Mouse (Mus musculus): ENCODE data around the gene Brd2.

The Brd2 gene

DNA sequence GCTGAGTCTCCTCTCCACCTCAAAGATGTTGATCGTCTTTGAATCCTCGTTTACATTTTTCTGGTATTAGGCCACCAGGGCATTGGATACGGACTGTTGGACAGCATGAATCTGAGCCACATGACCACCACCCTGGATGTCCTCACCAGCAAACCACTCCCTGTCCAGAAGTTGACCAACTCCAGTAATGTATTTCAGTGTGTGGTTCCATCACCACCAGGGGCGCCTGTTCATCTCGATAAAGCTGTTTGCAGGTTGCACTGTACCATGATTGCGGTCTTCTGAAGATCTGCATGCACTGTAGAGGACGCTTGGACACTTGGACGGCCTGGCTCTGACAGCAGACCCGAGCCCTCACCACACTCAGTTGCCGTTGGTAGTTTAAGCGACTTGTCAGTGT, 10.9 kb upstream of the Brd2 start:
- DNase-seq (ENCODE audit: low spot score in 2 of 2) = no peak

DNA sequence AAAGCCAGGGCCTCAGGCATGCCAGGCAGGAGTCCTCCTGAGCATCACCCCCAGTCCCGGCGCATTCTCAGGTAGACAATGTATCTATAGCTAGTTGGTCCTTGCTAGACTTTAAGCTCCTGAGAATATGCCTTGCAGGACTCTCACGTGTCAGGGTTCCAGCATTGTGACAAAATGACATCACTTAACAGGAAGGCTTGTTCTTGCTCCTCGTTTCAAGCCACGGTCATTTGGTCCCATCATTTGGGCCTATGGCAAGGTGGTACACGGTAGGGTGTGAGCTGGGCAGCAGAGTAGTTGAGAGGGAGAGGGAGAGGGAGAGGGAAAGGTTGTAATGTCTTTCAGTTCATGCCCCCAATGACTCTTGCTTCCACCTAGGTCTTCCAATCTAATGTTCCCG, 9.5 kb upstream of the Brd2 start:
- no peak for DNase-seq (ENCODE audit: low spot score in 2 of 2)

DNA sequence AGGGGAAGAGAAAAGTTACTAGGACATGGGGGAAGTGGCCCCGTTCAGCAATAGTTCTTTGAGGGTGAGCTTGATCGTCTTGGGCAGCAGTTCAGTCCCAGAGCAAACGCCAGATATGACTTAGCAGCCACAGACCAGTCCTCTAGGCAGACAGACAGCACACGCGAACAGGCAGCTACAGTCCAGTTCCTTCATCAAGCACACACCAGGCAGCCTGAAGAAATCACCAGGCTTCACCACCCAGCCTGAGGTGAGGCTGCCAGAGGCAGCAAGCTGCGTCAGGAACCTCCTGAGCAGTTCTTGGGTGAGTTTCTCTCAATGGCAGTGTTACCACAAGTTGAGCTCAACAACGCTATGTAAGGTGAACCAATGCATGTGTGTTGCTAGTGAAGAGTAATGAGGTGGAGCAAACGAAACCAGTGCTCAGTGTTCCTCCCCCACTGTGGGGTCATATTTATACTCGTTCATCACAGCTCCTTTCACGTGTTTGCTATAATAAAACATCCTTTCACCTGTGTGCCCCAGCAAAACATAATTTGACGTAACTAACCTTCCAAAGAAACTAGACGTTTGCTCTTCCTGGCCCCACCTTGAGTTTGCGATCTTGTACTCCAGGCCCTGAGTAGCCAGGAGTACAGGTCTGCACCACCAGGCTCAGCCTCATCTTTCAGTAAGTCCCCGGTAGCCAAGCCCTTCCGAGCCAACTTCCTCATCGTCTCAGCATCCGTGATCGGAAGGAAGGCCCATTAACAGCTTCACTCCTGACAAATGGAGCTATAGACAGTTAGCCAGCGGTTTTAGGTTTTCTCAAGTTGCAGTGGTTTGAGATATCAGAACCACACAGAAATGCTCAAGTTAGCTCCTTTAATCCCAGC, 7.9 kb upstream of the Brd2 start:
- DNase-seq (ENCODE audit: low spot score in 2 of 2) = no peak

DNA sequence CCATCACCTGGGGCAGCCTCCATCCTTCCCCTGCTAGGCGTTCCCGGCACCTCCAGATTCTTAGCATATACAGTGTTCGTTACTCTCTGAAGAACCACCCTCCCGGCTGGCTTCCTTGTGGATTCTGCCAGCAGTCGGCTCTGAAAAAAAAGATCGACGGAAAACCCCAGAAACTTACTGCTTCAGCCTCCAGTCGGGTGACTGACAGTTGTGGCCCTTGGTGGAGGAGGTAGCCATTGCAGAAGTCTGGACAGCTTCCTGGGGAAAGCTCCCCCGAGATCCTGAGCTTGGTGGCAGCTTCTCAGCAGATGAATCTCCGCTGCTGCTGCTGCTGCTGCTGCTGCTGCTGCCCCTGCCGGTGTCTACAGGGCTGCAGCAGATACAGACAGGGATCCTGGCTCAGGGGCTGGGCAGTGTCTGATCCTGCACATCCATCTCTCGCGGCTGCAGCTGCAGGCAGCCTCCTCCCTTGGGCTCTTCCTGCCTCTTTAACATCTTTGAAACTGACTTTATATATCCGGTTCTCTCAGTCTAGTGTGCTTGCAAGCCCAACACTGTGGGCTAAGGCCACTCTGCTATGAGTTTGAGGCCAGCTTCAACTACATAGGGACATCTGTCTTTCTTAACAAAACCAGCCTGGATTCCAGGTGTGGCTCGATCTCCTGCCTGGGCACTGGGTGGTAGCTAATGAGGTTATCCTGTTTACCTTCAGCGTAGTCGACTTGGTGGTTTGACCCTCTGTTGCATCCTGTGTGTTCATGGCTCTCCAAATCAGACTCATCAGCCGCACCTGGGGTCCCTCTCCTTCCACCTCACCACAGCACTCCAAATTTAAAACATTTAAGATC, 6.7 kb upstream of the Brd2 start:
- DNase-seq (ENCODE audit: low spot score in 2 of 2) = no peak

DNA sequence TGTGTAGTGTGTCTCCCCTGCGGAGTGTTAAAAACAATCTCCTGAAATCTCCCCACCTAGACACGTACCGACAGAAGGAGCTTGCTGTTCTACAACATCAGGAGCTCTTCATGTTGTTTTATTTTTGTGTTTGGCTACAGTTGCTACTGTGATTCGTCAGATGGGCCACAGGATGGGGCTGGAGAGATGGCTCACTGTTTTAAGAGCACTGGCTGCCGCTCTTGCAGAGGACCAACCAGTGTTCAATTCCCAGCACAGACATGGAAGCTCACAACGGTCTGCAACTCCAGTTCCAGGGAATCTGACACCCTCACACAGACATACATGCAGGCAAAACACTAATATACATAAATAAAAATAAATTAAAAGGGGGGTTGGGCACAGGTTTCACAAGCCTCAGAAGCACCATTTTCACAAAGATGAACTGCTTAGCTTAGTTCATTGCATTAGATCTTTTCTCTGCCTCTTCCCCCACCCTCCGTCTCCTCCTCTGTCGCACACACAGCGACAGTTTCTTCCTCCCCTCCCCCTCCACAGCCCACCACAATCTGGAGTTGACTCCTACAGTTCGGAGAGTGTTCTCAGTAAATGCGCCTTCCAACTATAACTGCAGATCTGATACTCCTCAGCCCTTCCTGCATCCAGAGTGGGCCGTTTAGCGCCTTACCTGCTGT, 6.0 kb upstream of the Brd2 start:
- no peak for DNase-seq (ENCODE audit: low spot score in 2 of 2)

DNA sequence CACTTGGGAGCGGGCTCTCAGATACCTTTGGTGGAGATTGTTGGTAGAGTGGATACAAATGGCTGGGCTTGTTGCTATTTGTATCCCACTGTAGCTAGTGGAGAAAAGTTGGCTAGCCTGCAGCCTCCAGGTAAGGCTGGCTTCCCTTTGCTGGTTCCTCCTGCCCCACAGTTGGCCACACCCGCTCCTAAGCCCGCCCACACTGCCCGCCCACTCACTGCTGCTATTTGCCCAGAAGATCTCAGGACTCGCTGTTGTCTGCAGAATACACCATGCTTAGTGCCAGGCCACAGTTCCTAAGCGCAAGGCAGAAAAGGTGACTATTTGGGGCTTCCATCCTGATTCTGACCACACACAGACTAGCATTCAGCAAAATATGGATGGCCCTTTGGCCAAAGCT, 5.0 kb upstream of the Brd2 start:
- peak; percentile 42 to 70 for DNase-seq (ENCODE audit: low spot score in 2 of 2)

DNA sequence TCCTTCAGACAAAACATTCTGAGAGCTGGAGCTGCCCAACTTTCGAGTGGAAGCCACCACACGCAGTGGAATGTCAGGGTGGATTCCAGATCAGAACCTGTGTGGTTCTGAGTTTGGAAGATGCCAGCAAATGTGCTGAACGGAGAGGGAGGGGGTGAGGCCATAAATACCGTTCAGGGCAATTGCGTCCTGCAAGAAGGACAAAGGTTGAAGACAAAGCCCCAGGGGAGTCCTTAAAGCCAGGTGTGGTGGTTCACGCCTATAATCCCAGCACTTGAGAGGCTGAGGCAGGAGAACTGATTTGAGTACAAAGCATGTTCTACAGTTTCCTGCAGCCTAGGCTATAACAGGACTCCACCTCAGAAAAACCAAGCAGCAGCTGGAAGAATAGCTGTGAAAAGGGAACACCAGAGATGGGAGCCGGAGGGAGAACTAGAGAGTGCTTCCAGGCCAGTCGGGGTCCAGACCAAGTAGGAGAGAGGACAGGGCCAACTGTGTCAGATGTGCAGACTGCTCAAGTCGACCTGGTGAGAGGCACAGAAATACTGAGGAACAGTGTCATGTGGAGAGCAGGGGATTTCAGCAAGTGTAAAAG, 4.5 kb upstream of the Brd2 start:
- DNase-seq (ENCODE audit: low spot score in 2 of 2) = no peak

DNA sequence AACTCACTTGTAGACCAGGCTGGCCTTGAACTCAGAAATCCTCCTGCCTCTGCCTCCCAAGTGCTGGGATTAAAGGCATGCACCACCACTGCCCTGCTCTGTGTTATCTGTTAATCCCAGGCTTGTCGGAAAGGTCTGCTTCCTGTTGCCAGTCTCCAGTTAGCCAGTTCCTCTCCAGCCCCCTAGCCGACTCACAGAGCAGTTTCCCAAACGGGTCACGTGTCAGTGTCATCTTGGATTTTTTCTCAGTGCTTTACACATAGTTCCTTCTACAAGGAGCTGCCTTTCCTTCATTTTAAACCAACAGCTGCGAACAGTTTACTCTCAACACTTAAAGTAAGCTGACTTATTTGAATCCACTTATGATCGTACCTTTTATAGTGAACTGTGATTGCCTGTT, 2.2 kb upstream of the Brd2 start:
- no peak for DNase-seq (ENCODE audit: low spot score in 2 of 2)

DNA sequence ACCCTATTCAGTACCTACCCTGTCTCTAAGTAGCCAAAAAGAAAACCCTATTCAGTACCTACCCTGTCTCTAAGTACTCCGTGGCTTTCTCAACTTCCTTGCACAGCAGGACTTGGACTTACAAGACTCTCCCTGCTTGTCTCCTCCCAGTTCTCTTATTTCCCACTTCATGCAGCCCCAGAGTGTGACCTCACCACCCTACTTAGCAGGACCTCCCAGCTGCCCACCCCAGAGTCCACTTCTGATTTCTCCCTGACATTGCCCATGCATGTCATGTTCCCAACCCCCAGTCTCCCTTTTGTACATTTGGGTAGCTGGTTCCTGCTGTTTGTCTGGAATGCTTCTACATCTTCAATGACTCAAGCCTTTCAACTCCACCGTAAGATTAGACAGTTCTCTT, 1.1 kb upstream of the Brd2 start:
- DNase-seq (ENCODE audit: low spot score in 2 of 2) = no peak

DNA sequence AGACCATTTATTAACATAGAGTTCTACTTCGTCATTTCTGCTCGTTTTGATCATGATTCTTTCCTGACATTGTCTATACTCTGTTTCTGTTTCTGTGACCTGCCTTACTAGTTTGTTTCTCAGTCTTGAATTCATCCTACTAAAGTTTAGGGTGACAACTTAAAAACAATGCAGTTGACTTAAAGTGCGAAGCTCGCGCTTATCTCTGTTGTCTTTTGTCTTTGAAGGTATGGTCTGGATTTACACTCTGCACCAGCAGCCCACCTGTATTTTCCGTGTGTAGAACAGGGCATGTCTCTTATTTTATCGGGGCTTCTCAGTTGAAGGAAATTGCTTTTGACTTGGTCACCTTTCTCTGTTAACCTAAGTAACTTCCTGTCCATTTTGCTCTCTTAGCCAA, 677 bp upstream of the Brd2 start:
- DNase-seq (ENCODE audit: low spot score in 2 of 2) = no peak

DNA sequence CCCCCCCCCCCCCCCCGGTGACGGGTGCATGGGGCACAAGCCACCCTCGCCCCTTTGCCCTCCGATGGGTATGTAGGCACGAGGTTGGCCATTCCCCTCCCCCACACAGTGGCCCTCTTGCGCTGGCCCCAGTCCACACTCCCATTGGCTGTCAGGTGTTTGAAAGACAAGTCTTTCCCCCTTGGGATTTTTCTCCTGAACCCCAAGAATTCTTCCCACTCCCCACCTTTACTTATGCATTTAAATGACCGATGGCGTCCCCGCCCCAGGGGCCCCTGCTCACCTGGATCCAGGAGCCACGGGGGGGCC, 601 bp downstream of the Brd2 start:
- DNase-seq (ENCODE audit: low spot score in 2 of 2) = peak in 1 of 2 experiments; percentile 41

DNA sequence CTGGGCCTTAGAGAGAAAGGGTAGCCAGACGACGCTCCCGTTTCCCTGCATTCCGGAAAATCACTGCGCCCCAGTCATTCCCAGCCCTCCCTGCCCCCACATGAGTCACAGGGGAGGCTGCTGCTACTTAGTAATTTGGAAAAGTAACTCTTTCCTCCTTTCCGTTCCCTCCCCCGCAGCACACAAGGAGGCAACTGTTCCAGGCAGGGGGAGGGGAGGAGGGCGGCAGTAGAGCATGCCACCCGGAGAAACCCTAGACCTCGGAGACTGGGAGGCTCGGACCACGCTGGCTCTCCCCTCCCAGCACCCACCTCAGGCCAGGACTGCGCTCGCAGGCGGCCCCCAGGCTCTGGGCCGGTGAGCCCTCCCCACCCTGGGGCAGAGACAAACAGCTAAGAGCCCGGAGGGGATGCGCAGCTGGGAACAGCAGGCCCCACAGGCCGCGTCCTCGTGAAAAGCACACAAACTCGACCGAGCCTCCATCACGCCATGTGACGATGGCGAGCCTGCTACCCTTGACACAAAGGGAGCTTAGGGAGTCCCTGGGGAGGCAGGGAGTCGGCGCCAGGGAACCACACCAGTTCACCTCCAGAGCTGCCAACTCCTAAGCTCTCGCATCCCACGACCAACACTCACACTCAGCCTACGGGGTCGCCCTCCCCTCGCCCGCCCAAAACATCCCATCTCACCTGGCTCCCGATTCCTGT, 1.1 kb downstream of the Brd2 start:
- DNase-seq (ENCODE audit: low spot score in 2 of 2) = peak; percentile 43 to 53

DNA sequence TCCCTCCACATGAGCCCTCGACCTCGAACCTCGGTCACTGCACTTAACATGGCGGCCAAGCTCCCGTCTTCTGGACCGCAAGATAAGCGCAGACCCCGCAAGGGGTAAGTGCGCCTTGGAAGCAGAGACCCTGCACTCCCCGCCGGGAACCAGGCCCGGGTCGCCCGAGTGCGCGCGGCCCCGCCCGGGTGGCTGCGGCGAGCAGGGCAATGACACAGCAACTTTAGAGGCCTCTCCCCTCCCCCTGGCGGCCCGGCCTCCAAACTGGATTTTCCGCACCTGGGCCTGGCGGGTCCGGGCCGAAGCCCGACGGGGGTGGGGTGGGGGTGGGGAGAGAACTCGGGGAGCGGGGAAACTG, 1.6 kb downstream of the Brd2 start:
- peak; percentile 70 to 76 for DNase-seq (ENCODE audit: low spot score in 2 of 2)

DNA sequence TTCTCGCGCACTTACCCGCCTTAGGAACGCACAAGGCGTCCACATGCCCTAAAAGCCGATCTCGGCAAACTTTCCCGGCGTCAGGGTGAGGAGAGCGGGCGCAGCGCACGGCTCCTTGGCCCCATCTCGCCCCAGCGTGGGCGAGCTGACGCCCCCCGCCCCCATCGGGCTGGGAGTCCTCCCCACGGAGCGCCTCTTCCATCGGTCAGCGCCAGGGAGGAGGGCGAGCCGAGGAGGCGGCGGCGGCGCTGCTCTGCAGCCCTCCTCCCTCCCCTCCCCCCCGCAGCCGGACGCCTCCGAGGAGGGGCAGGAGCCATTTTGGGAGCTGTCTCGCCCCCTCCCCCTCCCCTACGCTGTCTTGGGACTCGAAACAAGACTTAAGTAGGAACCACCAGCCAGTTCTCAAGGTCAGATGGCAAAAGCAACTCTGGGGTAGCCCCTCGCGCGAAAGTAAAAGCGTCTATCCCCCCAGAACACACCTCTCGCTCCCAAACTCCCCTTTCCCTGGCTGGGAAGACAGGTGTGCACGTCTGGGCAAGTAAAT, 2.2 kb downstream of the Brd2 start:
- DNase-seq (ENCODE audit: low spot score in 2 of 2) = peak; percentile 57 to 68

DNA sequence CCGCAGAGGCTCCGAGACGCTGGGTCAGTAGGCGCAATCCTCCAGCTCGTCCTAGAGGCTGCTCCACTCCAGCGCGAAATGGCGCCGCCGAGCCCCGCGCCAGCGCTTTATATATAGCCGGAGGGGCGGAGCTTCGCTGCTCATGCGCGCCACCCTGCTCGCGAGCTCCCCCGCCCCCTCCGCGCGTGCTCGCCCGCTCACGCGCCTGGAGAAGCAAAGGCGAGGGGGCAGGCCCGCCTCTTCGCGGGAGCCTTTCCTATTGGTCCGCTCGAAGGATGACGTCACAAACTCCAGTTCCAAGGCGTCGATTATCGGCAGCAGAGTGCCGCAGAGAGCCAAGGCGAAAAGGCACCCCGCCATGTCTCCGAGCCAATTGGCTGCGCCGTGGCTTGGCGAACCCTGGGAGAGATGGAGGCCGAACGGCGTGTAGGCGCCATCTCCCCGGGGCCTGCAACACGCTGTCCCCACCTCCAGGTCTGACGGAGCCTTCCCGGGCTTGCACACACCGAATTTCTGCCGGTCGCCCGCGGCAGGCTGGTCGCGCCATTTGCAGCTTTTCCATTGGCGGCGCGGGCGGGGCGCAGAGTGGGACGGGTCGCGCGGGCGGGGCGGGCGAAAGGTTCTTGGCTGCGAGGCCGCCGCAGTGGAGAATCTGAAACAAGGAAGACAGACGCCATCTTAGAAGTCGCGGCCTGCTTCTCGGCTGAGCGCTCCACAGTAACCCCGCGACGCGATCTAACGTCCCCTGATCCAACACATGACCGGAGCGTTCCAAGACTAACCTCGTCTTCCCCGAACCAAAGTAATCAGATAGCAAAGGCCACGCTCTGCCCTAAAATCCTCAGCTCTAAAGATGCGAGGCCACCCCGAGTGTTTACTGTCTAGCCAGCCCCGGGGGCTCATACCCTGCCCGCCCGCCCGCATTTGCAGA, 2.9 kb downstream of the Brd2 start, which contains the start of gene H2-DMa:
H2-DMa (plus strand) TSS at position 293 of the 931 bp plus-strand sequence.
- DNase-seq (ENCODE audit: low spot score in 2 of 2) = peak; percentile 97 to 98

DNA sequence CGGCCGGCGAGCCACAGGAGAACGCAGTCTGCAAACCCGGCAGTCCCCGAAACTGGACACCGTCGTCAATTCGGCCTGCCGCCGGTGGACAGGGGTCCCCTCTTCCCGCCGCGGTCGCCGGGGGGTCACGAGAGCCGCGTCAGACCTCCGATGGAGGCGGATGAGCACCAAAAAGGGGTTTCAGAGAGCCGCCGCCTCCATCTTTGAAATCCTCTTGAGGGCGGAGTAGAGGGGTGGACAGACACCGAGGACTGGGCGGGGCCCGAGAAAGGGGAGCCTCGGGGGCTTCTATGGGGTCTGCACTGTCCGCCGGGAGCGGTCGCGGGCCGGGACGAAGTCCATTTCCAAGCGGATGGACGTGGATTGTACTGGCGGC, 3.6 kb downstream of the Brd2 start:
- no peak for DNase-seq (ENCODE audit: low spot score in 2 of 2)

DNA sequence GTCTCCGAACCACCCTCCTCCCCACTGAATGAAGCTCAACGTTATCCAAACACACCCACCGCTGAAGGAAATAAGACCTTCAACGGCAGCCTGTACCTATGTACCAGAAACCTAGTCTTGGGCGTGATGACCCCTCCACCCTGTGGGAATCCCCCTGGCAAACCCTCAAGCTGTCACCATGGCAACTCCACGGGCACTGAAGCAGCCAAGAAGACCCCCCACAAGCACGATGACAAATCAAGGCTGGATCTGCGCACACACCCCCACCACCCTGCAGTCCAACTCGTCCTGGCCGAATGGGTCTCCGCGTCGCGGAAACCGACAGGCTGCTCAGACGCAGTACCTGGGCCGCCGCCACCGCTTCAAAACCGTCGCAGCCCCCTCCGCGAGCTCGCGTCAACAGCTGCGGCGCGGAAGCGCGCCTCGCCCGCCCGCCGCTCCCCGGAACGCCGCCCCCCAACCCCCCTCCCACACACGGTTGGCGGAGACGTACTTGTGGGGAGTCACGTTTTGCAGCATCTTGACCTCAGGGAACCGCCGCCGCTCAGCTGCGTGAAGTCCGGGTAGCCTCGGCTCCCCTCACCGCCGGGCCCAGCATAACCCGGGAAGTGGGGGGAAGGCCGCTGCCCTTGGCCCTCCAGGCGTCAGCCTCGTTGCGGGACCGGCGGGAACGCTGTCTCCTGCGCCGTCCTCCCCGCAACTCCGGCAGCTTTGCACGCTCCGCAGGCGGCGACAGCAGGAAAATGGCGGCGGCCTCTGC, 4.1 kb downstream of the Brd2 start:
- peak; percentile 55 to 59 for DNase-seq (ENCODE audit: low spot score in 2 of 2)

DNA sequence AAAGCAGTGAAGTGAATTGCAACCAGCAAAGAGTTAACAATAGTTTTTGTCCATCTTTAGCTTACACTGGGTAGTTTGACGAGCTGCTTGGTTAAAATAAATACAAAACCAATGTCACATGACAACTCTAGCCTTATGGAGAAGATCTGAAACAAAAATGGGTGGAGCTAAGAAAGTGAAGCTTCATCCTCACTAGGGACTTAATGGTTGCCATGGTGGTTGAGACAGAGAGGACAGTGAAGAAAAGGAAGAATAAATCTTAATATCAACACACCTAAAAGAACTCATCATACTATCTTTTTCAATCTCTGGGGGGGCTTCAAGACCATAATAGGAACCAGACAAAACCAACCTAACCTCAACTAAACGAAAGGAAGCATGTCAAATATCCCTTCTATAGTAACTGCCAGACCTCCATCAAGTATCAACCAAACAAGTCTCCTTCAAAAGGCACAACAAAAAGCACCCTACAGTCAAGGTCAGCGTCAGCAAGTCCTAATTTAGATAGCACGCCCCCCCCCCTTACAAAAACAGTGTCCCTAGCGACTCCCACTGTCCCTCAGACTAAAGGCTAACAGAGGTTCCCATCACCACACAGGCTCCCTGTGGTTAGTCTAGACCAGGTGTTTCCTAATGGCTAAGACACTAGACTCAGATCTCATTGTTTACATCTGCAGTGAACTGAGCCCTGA, 4.9 kb downstream of the Brd2 start:
- no peak for DNase-seq (ENCODE audit: low spot score in 2 of 2)

Measured in natural killer cell, adult 2 months (primary cell).